Mouse (Mus musculus): ENCODE results near the gene Slc4a3. TPM values are rescaled to one million over a fixed set of nuclear protein-coding genes. Genes with fewer than 3 reads are reported as not detected.

Gene Slc4a3
- total RNA-seq, 2 experiments from 2014 or later, result 0.09 TPM; not detected in 1

DNA sequence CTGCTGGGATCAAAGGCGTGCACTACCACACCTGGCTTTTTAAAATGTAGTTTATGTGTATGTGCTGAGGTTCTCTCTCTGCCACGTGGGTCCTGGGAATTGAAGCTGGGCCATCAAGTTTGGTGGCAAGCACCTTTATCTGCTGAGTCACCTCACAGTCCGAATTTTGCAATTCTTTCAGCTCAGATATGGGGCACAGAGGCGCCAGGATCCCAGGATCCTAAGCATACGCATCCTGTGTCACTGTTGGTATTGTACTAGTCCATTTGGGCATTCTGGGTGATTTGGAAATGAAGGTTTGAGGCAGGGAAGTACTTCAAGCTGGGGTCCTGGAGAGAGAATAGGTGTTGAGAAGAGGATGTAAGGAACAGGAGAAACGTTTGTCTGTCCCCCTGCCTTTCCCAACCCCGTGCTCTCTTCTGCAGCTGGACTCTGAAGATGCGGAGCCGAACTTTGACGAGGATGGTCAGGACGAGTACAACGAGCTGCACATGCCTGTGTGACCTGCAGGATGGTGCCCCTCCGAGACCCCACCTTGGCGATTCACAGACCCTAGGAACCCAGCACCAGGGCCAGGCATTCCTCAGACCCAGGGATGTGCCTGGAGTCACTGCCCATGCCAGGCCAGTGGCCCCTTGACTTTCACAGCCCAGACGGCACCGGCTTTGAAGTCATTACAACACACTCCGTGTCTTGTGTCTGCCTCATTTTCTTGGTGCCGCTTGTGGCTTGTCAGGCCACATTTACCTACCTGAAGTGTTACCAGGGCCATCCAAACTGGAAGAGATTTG, 12.5 kb downstream of the Slc4a3 start:
- no peak for ATAC-seq (replicated peaks; ENCODE audit: low FRiP score, poor library complexity, severe bottlenecking)

- peak; percentile 62; the same call in 1 of the 2 replicates for ATAC-seq (replicated peaks; ENCODE audit: low FRiP score, poor library complexity, severe bottlenecking)
Measured at GRCm38 (mm10) chr1:75559212-75559925, 13.3 kb downstream of the Slc4a3 start.

GRCm38 (mm10) chr1:75560206-75560913, 14.3 kb downstream of the Slc4a3 start:
- no peak for ATAC-seq (replicated peaks; ENCODE audit: low FRiP score, poor library complexity, severe bottlenecking)

GRCm38 (mm10) chr1:75561221-75561897, 15.3 kb downstream of the Slc4a3 start:
- ATAC-seq (replicated peaks; ENCODE audit: low FRiP score, poor library complexity, severe bottlenecking), result no peak

DNA sequence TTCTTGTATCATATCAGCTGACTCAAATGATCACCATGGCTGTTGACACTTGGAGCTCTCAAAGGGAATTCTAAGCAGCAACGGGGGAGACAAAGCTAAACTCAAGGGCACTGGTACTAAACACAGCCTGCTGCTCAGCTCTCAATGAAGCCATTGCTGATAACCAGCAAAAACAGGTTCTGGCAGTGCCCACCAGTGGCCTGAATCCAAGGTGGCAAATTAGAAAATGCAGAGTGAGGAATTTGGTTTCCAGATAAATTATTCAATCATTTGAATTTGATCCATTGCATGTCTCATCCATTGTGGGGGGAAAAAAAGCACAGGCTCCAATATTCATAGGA, 15.8 kb downstream of the Slc4a3 start:
- no peak for ATAC-seq (replicated peaks; ENCODE audit: low FRiP score, poor library complexity, severe bottlenecking)

- no peak for ATAC-seq (replicated peaks; ENCODE audit: low FRiP score, poor library complexity, severe bottlenecking)
Measured at GRCm38 (mm10) chr1:75564102-75564501, 18.0 kb downstream of the Slc4a3 start.

DNA sequence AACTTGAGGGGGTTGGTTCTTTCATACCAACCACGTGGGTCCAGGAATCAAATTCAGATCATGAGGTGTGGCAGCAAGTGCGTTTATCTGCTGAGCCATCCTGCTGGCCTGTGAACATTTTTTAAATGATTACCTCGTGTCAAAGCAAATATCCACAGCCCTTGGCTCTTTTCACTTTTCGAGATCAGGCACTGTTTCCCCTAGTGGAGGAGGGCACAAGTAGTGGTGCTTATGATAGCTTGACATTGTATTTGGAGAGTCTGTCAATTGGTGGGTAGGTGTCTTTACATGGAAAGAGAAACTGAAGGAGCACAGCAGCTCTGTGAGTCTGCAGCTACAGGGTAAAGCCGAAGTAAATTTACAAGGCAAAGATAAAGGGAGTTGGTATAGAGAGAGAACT, 18.9 kb downstream of the Slc4a3 start:
- ATAC-seq (replicated peaks; ENCODE audit: low FRiP score, poor library complexity, severe bottlenecking), result no peak

- no peak for ATAC-seq (replicated peaks; ENCODE audit: low FRiP score, poor library complexity, severe bottlenecking)
Measured at GRCm38 (mm10) chr1:75565616-75566015, 19.6 kb downstream of the Slc4a3 start.

DNA sequence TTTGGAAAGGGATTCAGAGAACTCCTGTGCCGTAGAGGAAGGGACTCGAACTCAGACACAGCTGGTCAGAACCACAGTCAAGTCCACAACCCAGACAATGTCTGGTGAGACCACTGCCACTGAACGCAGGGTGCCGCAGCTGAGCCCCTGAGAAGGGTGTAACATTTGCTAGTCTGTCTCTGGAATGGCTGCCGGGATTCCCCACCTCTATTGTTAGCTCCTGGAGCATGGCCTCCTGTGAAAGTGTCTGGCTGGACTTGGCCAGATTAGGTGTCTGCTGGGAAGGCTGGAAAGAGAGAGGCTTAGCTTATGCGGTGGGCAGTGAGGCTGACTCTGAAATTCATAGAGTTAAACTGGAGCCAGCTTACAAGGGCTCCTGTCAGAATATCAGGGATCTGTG, 24.3 kb downstream of the Slc4a3 start:
- ATAC-seq (replicated peaks; ENCODE audit: low FRiP score, poor library complexity, severe bottlenecking), result no peak

- ATAC-seq (replicated peaks; ENCODE audit: low FRiP score, poor library complexity, severe bottlenecking), result no peak
Measured at GRCm38 (mm10) chr1:75572776-75573175, 26.7 kb downstream of the Slc4a3 start.

- ATAC-seq (replicated peaks; ENCODE audit: low FRiP score, poor library complexity, severe bottlenecking), result no peak
Measured at GRCm38 (mm10) chr1:75573715-75574114, 27.6 kb downstream of the Slc4a3 start.

GRCm38 (mm10) chr1:75574476-75575310, 28.6 kb downstream of the Slc4a3 start:
- ATAC-seq (replicated peaks; ENCODE audit: low FRiP score, poor library complexity, severe bottlenecking), result no peak

DNA sequence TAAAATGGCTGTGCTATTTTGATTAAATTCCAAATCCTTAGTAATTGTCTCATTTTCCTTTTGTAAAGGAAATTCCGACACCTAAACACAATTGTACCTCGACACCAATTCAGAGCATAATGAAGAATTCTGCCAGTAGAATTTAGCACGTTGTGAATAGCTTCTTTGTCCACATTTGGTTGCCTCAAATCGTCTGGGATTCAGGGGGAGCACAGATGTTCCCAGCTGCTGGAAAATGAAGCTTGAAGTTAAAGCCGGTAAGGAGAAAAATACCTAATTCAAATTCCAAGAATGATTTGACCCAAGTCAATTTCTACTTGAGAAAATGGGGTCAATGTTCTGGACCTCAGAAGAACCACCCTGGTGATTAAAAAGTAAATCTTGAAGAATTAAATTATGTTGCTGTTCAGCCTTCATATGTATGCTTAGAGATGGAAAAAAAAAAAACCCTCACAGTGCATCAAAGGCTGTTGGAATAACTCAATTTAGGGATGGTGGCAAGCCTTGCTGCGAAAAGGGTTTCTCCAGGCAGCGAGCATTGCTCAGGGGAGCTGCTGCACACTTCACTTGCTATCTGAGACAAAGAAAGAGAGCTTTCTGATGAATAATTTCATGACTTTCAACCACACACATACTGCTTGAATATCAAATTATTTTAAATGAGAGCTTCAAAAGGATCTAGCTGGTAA, 36.0 kb downstream of the Slc4a3 start:
- ATAC-seq (replicated peaks; ENCODE audit: low FRiP score, poor library complexity, severe bottlenecking), result no peak

DNA sequence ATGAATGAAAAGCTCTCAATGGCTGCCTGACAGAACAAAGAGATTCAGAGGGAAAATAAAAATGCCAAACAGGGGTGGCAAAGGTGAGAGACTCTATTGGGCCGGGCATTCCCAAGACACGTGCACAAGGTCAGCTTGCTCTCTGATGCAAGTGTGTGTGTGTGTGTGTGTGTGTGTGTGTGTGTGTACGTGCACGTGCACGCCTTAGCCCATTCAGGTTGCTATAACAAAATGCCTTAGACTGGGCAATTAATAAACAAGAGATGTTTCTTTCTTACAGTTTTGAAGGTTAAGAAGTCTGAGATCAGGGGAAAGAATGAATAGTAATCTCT, 36.5 kb downstream of the Slc4a3 start:
- no peak for ATAC-seq (replicated peaks; ENCODE audit: low FRiP score, poor library complexity, severe bottlenecking)

DNA sequence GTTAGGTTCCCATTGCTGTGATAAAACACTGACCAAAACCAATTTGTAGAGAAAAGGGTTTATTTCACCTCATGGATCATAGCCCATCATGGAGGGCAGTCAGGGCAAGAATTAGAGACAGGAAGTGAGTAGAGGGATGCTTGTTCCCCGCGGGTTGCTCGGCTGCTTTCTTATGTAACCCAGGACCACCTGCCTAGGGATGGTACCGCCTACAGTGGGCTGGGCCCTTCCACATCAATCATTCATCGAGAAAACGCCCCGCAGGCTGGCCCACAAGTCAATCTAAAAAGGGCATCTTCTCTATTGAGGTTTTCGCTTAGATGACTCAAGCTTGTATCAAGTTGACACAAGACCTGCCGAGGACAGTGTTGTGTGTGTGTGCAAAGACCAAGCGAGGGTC, 37.0 kb downstream of the Slc4a3 start:
- no peak for ATAC-seq (replicated peaks; ENCODE audit: low FRiP score, poor library complexity, severe bottlenecking)

- ATAC-seq (replicated peaks; ENCODE audit: low FRiP score, poor library complexity, severe bottlenecking), result no peak
Measured at GRCm38 (mm10) chr1:75586791-75587190, 40.7 kb downstream of the Slc4a3 start.

DNA sequence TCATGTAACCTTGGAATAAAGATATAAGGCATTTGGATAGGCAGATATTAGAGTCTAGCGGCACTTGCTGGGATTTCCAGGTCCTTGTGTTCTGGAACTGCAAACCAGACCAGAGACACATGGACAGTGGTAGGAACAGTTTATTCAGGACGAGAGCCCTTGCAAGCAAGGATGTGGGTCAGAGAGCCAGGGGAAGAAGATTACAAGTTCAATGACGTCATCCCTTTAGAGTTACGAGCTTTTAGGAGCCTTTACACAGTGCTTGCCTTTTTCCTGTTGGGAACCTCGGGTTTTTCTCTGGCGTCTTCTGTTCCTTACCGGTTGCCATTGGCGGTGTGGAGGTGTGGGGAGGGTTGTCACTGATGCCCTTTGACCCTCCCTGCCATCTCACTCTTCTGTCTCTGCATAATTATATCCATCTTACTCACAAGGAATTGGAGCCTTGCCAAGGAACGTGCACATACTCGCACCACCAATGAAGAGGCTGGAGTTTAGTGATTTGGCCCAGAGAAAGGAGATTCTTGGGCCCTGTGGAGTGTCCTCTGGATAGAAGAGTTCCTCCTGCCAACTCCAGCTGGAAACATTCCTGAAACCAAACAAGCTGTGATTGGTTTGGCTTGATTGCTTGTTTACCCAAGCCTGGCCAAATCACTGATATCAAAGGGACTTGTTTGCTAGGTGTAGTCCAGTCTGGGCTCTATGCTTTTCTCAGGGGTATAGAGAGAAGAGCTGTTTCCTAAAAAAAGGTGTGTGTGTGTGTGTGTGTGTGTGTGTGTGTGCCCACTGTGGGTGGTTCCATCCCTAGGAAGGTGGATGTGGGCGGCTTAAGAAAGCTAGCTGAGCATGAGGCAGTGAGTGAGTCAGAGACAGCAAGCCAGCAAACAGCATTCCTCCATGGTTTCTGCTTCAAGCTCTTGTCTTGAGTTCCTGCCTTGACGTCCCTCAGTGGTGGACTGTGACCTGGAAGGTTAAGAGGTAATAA, 42.0 kb downstream of the Slc4a3 start:
- ATAC-seq (replicated peaks; ENCODE audit: low FRiP score, poor library complexity, severe bottlenecking), result no peak

GRCm38 (mm10) chr1:75588874-75589273, 42.8 kb downstream of the Slc4a3 start:
- ATAC-seq (replicated peaks; ENCODE audit: low FRiP score, poor library complexity, severe bottlenecking), result no peak
